Mouse (Mus musculus) hindlimb bud, embryonic 11.5 days (tissue): ENCODE data around the gene Zswim1.
"Not testable (repeated sequence)": the region's sequence is repeated elsewhere in the genome, so short reads cannot be mapped to it uniquely, and the experiment has no call there.

ENCODE experiments used
- DNase-seq: peaks from one replicate; pipeline ENCODE4 v3.0.0-alpha.2; 2012; ENCODE audit warnings: low read depth, low spot score; ENCODE audit errors: extremely low spot score

The Zswim1 gene

GRCm38 (mm10) chr2:164792400-164793190 lies 29.9 kb upstream of the Zswim1 start:
- no peak for DNase-seq

GRCm38 (mm10) chr2:164793236-164793635 lies 29.2 kb upstream of the Zswim1 start:
- DNase-seq, result no peak

GRCm38 (mm10) chr2:164793772-164794171 lies 28.7 kb upstream of the Zswim1 start:
- no peak for DNase-seq

- peak; percentile 70 for DNase-seq
These were observed 28.2 kb upstream of the Zswim1 start for GRCm38 (mm10) chr2:164794293-164794692.

- DNase-seq, result no peak
These were observed 26.6 kb upstream of the Zswim1 start for GRCm38 (mm10) chr2:164795868-164796267.

- not testable (repeated sequence) for DNase-seq
These were observed 23.9 kb upstream of the Zswim1 start for GRCm38 (mm10) chr2:164798554-164798953.

GRCm38 (mm10) chr2:164800252-164801004 lies 22.1 kb upstream of the Zswim1 start:
- no peak for DNase-seq

- no peak for DNase-seq
These were observed 19.1 kb upstream of the Zswim1 start for GRCm38 (mm10) chr2:164803201-164803920.

- no peak for DNase-seq
These were observed 18.6 kb upstream of the Zswim1 start for GRCm38 (mm10) chr2:164803921-164804313.

- peak; percentile 99 for DNase-seq
These were observed 17.8 kb upstream of the Zswim1 start, which contains the start of the genes Acot8 and Zswim3 for GRCm38 (mm10) chr2:164804533-164805331. Gene Acot8, minus strand, starts transcription at chr2:164804882. Gene Zswim3, plus strand, starts transcription at chr2:164805098.

- no peak for DNase-seq
These were observed 17.2 kb upstream of the Zswim1 start for GRCm38 (mm10) chr2:164805332-164805718.

GRCm38 (mm10) chr2:164806614-164807013 lies 15.9 kb upstream of the Zswim1 start:
- no peak for DNase-seq

- DNase-seq, result no peak
These were observed 8.9 kb upstream of the Zswim1 start for GRCm38 (mm10) chr2:164813557-164813956.

- no peak for DNase-seq
These were observed 7.1 kb upstream of the Zswim1 start for GRCm38 (mm10) chr2:164815348-164815747.

GRCm38 (mm10) chr2:164815821-164816220 lies 6.7 kb upstream of the Zswim1 start:
- DNase-seq, result no peak

- no peak for DNase-seq
These were observed 5.3 kb upstream of the Zswim1 start for GRCm38 (mm10) chr2:164817206-164817605.

GRCm38 (mm10) chr2:164817703-164818102 lies 4.8 kb upstream of the Zswim1 start:
- no peak for DNase-seq

- DNase-seq, result no peak
These were observed 1.4 kb upstream of the Zswim1 start for GRCm38 (mm10) chr2:164821060-164821459.

- DNase-seq, result peak; percentile 46
These were observed 697 bp downstream of the Zswim1 start for GRCm38 (mm10) chr2:164823181-164823585.

GRCm38 (mm10) chr2:164823969-164824368 lies 1.5 kb downstream of the Zswim1 start:
- DNase-seq, result no peak

GRCm38 (mm10) chr2:164825521-164825920 lies 3.0 kb downstream of the Zswim1 start:
- no peak for DNase-seq
